Mouse (Mus musculus): ENCODE measurements around the gene Vmn2r79. TPM values are rescaled to one million over a fixed set of nuclear protein-coding genes. Genes with fewer than 3 reads are reported as not detected.
"Not testable (repeated sequence)": the region's sequence is repeated elsewhere in the genome, so short reads cannot be mapped to it uniquely, and the experiment has no call there.

Vmn2r79 gene
- not detected in 2 replicates for polyA plus RNA-seq (2015; fragmentation: Nextera tagmentation; extraction: Ambion mirVana)

GRCm38 (mm10) chr7:86995815-86996214 lies at the start of gene Vmn2r79:
Gene Vmn2r79, plus strand, starts transcription at chr7:86996115.
- not testable (repeated sequence) for ATAC-seq; H3K4me1 ChIP-seq (ENCODE audit: control insufficient read depth, insufficient read depth, low read length); H3K4me2 ChIP-seq (ENCODE audit: low read length); H3K9me3 ChIP-seq (replicated peaks; ENCODE audit: control insufficient read depth, low read length, poor library complexity, severe bottlenecking); H3K4me3 ChIP-seq (ENCODE audit: low read depth, low read length); H3K36me3 ChIP-seq (ENCODE audit: control insufficient read depth, insufficient read depth, low read length); H3K9ac ChIP-seq (ENCODE audit: low read depth, low read length); H3K27ac ChIP-seq (ENCODE audit: low read length); H3K27me3 ChIP-seq (ENCODE audit: control insufficient read depth, insufficient read depth, low read depth, low read length)
- WGBS = 76% methylated on average over 1 of the region's 1 CpGs

GRCm38 (mm10) chr7:86994700-86995099 lies 1.2 kb upstream of the Vmn2r79 start:
- Histone ChIP-seq H3K4me1 (ENCODE audit: control insufficient read depth, insufficient read depth, low read length) (no peaks in the 10 kb centered on the region), H3K27me3 (ENCODE audit: control insufficient read depth, insufficient read depth, low read depth, low read length) (no peaks in the 10 kb centered on the region), H3K9me3 (replicated peaks; ENCODE audit: control insufficient read depth, low read length, poor library complexity, severe bottlenecking) (no peaks in the 10 kb centered on the region), H3K27ac (ENCODE audit: low read length) (no peak overlapping the region), H3K9ac (ENCODE audit: low read depth, low read length) (no peak overlapping the region), H3K4me3 (ENCODE audit: low read depth, low read length) (no peak overlapping the region), H3K36me3 (ENCODE audit: control insufficient read depth, insufficient read depth, low read length) (no peaks in the 10 kb centered on the region), H3K4me2 (ENCODE audit: low read length) (no peak overlapping the region)
- ATAC-seq = no peak
- 79% methylated on average over 1 of the region's 1 CpGs for WGBS

GRCm38 (mm10) chr7:87026486-87026885 lies 30.6 kb downstream of the Vmn2r79 start:
- H3K27ac ChIP-seq (ENCODE audit: low read length); H3K4me3 ChIP-seq (ENCODE audit: low read depth, low read length); H3K36me3 ChIP-seq (ENCODE audit: control insufficient read depth, insufficient read depth, low read length); H3K27me3 ChIP-seq (ENCODE audit: control insufficient read depth, insufficient read depth, low read depth, low read length); ATAC-seq; H3K4me1 ChIP-seq (ENCODE audit: control insufficient read depth, insufficient read depth, low read length); H3K9me3 ChIP-seq (replicated peaks; ENCODE audit: control insufficient read depth, low read length, poor library complexity, severe bottlenecking); H3K9ac ChIP-seq (ENCODE audit: low read depth, low read length); H3K4me2 ChIP-seq (ENCODE audit: low read length): not testable (repeated sequence)

GRCm38 (mm10) chr7:87063576-87063975 lies 67.7 kb downstream of the Vmn2r79 start:
- no peak overlapping the region for H3K27ac ChIP-seq (ENCODE audit: low read length)
- H3K36me3 ChIP-seq (ENCODE audit: control insufficient read depth, insufficient read depth, low read length) = no peaks in the 10 kb centered on the region
- ATAC-seq = no peak
- H3K4me3 ChIP-seq (ENCODE audit: low read depth, low read length) = no peak overlapping the region
- H3K4me2 ChIP-seq (ENCODE audit: low read length) = no peak overlapping the region
- no peaks in the 10 kb centered on the region for H3K4me1 ChIP-seq (ENCODE audit: control insufficient read depth, insufficient read depth, low read length)
- H3K9ac ChIP-seq (ENCODE audit: low read depth, low read length) = no peak overlapping the region
- WGBS = 87% methylated on average over 4 of the region's 4 CpGs
- no peaks in the 10 kb centered on the region for H3K9me3 ChIP-seq (replicated peaks; ENCODE audit: control insufficient read depth, low read length, poor library complexity, severe bottlenecking)
- H3K27me3 ChIP-seq (ENCODE audit: control insufficient read depth, insufficient read depth, low read depth, low read length) = no peaks in the 10 kb centered on the region

Other genes with a start within 250 kb of the Vmn2r79 start
- gene Folh1, start 220.2 kb upstream of the Vmn2r79 start, polyA plus RNA-seq (2015; fragmentation: Nextera tagmentation; extraction: Ambion mirVana) = 0.62 and 0.87 TPM in 2 replicates
- not detected in 2 replicates for gene Vmn2r77, start 201.1 kb upstream of the Vmn2r79 start, polyA plus RNA-seq (2015; fragmentation: Nextera tagmentation; extraction: Ambion mirVana)
- not detected in 2 replicates for gene Vmn2r78, start 81.0 kb upstream of the Vmn2r79 start, polyA plus RNA-seq (2015; fragmentation: Nextera tagmentation; extraction: Ambion mirVana)
- gene Nox4, start 250.0 kb downstream of the Vmn2r79 start, polyA plus RNA-seq (2015; fragmentation: Nextera tagmentation; extraction: Ambion mirVana) = 1.7 and 2.2 TPM in 2 replicates